Mouse (Mus musculus): ENCODE measurements around the gene Gtse1. TPM values are rescaled to one million over a fixed set of nuclear protein-coding genes. Genes with fewer than 3 reads are reported as not detected.
"Not testable (repeated sequence)": the region's sequence is repeated elsewhere in the genome, so short reads cannot be mapped to it uniquely, and the experiment has no call there.

Gene Gtse1
- polyA plus RNA-seq, 1 experiment from 2014 or later: 6.4 TPM

DNA sequence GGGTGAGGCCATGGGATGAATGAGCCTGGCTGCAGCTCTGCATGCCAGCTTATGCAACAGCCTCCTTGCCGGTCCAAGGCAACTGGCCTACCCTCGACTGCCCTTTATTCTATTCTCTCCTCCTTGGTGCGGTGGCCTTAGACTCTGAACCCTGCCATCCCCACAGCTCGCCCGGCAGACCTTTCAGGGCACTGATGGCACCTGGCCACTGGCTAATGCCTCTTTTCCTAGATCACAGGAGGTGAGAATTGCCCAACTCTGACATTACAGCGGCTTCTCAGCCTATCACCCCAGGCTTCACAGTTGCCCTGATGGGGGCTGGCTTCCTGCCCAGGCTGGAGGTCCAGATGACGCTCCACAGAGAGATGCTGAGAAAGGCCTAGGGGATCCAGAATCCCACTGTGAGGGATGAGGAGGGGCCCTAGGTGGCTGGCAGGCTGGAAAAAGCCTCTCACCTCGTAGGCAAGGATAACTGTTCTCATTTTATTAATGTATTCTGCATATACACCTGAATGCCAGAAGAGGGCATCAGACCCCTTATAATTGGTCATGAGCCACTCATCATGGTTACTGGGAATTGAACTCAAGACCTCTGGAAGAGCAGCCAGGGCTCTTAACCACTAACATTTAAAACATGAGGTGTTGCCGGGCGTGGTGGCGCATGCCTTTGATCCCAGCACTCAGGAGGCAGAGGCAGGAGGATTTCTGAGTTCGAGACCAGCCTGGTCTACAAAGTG, 7.7 kb upstream of the Gtse1 start:
- ATAC-seq (ENCODE audit: low FRiP score, low TSS enrichment): no peak

DNA sequence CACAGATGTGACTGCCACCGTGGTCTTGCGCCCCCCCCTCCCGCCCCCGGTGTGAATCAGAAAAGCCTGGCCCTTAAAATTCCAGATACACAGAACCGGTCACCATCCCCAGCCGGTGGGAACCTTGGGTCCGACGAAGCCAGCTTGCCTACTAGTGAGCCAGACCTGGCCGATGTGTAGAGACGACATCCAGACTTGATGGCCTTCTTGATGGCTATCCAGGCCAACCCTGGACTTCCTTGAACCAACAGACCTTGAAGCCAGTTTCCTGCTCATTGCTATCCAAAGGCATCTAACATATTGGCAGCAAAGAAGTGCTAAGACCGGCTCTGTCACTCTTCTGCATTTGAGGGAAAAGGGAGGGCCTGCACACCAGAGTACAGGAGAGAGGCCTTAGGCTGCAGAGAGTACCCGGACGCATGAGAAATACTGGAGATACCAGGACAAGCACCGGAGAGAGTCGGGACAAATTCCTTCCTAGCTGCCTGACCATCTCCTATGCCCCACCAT, 510 bp upstream of the Gtse1 start:
- ATAC-seq (ENCODE audit: low FRiP score, low TSS enrichment) (no peak), DNase-seq (no peak)
- peak overlapping the region; percentile 88 for H3K9ac ChIP-seq (replicated peaks; ENCODE audit: low read length)
- peaks cover 17% of the 10 kb centered on the region for H3K4me1 ChIP-seq (ENCODE audit: control insufficient read depth, insufficient read depth, low read length)
- peak overlapping the region; percentile 47 for H3K4me3 ChIP-seq (replicated peaks; ENCODE audit: low read depth, low read length)
- H3K36me3 ChIP-seq (ENCODE audit: control insufficient read depth, insufficient read depth, low read length): no peaks in the 10 kb centered on the region
- peak overlapping the region; percentile 91 for H3K4me2 ChIP-seq (ENCODE audit: low read length)
- peak overlapping the region; percentile 80 for H3K27ac ChIP-seq (replicated peaks; ENCODE audit: low read depth, low read length)
- WGBS: 10% methylated on average over 15 of the region's 15 CpGs
- H3K27me3 ChIP-seq (ENCODE audit: control insufficient read depth, insufficient read depth, low read length): no peaks in the 10 kb centered on the region
- H3K9me3 ChIP-seq (ENCODE audit: control insufficient read depth, low read length): no peaks in the 10 kb centered on the region

More for the DNA sequence above, 7.7 kb upstream of the Gtse1 start:
- no peaks in the 10 kb centered on the region for H3K27me3 ChIP-seq (ENCODE audit: control insufficient read depth, insufficient read depth, low read length)
- no peaks in the 10 kb centered on the region for H3K9me3 ChIP-seq (ENCODE audit: control insufficient read depth, low read length)
- DNase-seq: no peak
- no peak overlapping the region for H3K9ac ChIP-seq (replicated peaks; ENCODE audit: low read length)
- no peak overlapping the region for H3K4me3 ChIP-seq (replicated peaks; ENCODE audit: low read depth, low read length)
- no peaks in the 10 kb centered on the region for H3K4me1 ChIP-seq (ENCODE audit: control insufficient read depth, insufficient read depth, low read length)
- no peak overlapping the region for H3K27ac ChIP-seq (replicated peaks; ENCODE audit: low read depth, low read length)
- no peaks in the 10 kb centered on the region for H3K36me3 ChIP-seq (ENCODE audit: control insufficient read depth, insufficient read depth, low read length)
- H3K4me2 ChIP-seq (ENCODE audit: low read length): no peak overlapping the region
- whole genome bisulfite sequencing: 84% methylated on average over 12 of the region's 12 CpGs

DNA sequence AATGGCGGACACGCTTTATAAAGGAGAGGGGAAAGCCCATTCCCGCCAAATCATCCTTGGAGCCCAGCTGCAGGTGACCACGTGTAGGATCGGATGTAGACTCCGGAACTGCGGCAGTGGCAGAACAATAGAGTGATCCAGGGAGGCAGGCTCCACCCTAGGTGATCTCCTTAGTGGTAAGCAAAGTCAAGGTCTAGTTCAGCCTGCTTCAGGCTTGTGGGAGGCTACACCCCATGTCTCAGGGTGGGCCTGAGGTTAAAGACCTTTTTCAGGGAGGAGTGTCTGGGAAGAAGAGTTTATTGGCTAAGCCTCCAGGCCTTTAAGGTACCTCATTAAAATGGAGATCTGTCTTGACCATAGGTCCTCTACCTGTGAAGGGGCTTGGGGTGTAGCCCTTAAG, 6.4 kb downstream of the Gtse1 start:
- H3K4me3 ChIP-seq (replicated peaks; ENCODE audit: low read depth, low read length); H3K9ac ChIP-seq (replicated peaks; ENCODE audit: low read length); H3K27ac ChIP-seq (replicated peaks; ENCODE audit: low read depth, low read length); DNase-seq; H3K9me3 ChIP-seq (ENCODE audit: control insufficient read depth, low read length); ATAC-seq (ENCODE audit: low FRiP score, low TSS enrichment); H3K4me2 ChIP-seq (ENCODE audit: low read length); H3K4me1 ChIP-seq (ENCODE audit: control insufficient read depth, insufficient read depth, low read length); H3K27me3 ChIP-seq (ENCODE audit: control insufficient read depth, insufficient read depth, low read length): not testable (repeated sequence)
- 89% methylated on average over 7 of the region's 7 CpGs for whole genome bisulfite sequencing
- H3K36me3 ChIP-seq (ENCODE audit: control insufficient read depth, insufficient read depth, low read length): peaks cover 20% of the 10 kb centered on the region; the same call in 1 of the 2 replicates

DNA sequence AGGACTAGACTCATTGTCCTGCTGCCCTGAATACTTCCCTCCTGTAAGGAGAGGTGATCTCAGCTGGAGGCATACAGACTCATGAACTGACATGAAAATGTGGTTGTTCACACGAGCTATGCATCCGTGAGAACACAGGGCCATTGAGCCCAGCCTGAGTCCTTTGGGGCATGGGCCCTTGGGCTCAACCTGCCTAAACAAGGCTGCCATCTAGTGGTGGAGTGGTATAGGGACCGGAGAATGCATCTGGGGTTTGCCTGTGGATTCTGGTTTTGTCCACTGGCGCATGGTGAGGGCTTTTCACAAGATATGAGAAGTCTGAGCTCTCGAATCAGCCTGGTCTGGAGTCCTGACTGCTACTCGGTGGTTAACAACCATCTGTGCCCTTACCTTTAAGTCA, 8.2 kb downstream of the Gtse1 start:
- Histone ChIP-seq H3K9ac (replicated peaks; ENCODE audit: low read length) (no peak overlapping the region), H3K4me1 (ENCODE audit: control insufficient read depth, insufficient read depth, low read length) (no peaks in the 10 kb centered on the region), H3K4me3 (replicated peaks; ENCODE audit: low read depth, low read length) (no peak overlapping the region), H3K27ac (replicated peaks; ENCODE audit: low read depth, low read length) (no peak overlapping the region), H3K27me3 (ENCODE audit: control insufficient read depth, insufficient read depth, low read length) (no peaks in the 10 kb centered on the region), H3K4me2 (ENCODE audit: low read length) (no peak overlapping the region), H3K9me3 (ENCODE audit: control insufficient read depth, low read length) (no peaks in the 10 kb centered on the region), H3K36me3 (ENCODE audit: control insufficient read depth, insufficient read depth, low read length) (peaks cover 26% of the 10 kb centered on the region)
- ATAC-seq (ENCODE audit: low FRiP score, low TSS enrichment) (no peak), DNase-seq (peak; percentile 83)
- WGBS: 49% methylated on average over 6 of the region's 6 CpGs

DNA sequence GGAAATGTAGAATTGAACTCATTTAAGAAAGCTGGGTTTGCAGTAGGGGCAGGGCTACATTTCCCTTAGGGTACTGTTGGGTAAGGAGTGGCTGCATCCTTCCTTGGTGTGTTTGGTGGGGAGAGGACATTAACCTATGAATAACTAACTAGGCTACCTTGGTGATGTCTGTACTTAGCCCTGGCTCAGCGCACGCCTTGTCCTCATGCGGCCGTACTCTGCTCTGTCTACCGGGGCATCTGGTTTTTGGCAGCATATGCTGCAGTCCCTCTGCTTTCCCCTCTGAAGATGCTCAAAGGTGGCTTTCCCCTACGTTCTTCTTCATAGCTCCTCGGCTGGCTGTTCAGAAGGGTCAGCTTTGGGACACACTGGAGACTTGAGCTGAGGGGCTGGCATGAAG, 17.8 kb downstream of the Gtse1 start:
- ATAC-seq (ENCODE audit: low FRiP score, low TSS enrichment): no peak
- 94% methylated on average over 7 of the region's 7 CpGs for WGBS
- Histone ChIP-seq H3K4me1 (ENCODE audit: control insufficient read depth, insufficient read depth, low read length) (peaks cover 11% of the 10 kb centered on the region), H3K36me3 (ENCODE audit: control insufficient read depth, insufficient read depth, low read length) (peaks cover 14% of the 10 kb centered on the region; the same call in 1 of the 2 replicates), H3K9ac (replicated peaks; ENCODE audit: low read length) (no peak overlapping the region), H3K4me3 (replicated peaks; ENCODE audit: low read depth, low read length) (no peak overlapping the region), H3K4me2 (ENCODE audit: low read length) (no peak overlapping the region), H3K9me3 (ENCODE audit: control insufficient read depth, low read length) (no peaks in the 10 kb centered on the region), H3K27me3 (ENCODE audit: control insufficient read depth, insufficient read depth, low read length) (no peaks in the 10 kb centered on the region), H3K27ac (replicated peaks; ENCODE audit: low read depth, low read length) (no peak overlapping the region)
- DNase-seq: no peak

DNA sequence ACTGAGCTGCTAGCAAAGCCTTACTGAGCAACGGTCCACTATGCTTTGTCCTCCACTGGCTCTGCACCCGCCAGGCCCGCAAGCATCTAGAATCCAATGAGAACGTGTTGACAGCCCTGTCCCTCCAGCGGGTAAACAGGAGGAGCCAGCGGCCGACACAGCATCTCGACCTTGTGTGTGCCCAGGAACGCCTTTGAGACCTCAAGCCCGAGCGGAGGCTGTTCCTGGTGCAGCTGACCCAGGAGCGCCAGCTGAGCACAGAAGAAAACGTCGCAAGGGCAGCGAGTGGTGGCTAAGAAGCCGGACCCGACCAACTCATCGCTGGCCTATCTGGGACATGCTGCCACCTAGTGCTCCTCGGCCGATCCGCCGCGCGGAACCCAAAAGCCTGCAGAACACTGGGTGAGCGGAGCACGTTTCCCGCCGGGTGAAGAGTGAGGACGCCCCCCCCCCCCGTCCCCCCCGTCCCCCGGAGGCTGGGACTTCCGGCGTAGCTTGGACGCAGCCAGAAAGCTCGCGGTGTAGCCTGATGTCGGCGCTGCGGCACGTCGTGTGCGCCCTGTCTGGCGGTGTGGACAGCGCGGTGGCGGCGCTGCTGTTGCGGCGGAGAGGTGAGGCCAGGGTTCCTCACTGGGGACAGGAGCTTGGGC, 19.4 kb downstream of the Gtse1 start, which contains the start of gene Trmu:
Gene Trmu, plus strand, starts transcription at position 465 of the 650 bp plus-strand sequence.
- H3K36me3 ChIP-seq (ENCODE audit: control insufficient read depth, insufficient read depth, low read length): peaks cover 26% of the 10 kb centered on the region
- H3K4me3 ChIP-seq (replicated peaks; ENCODE audit: low read depth, low read length): peak within 1 kb of the TSS; percentile 55
- DNase-seq: peak; percentile 96
- peaks cover 11% of the 10 kb centered on the region for H3K4me1 ChIP-seq (ENCODE audit: control insufficient read depth, insufficient read depth, low read length)
- 1% methylated on average over 50 of the region's 50 CpGs for WGBS
- H3K27ac ChIP-seq (replicated peaks; ENCODE audit: low read depth, low read length): peak within 1 kb of the TSS; percentile 90
- peak within 1 kb of the TSS; percentile 68 for H3K9ac ChIP-seq (replicated peaks; ENCODE audit: low read length)
- ATAC-seq (ENCODE audit: low FRiP score, low TSS enrichment): peak; percentile 94
- no peaks in the 10 kb centered on the region for H3K27me3 ChIP-seq (ENCODE audit: control insufficient read depth, insufficient read depth, low read length)
- no peaks in the 10 kb centered on the region for H3K9me3 ChIP-seq (ENCODE audit: control insufficient read depth, low read length)
- peak within 1 kb of the TSS; percentile 97 for H3K4me2 ChIP-seq (ENCODE audit: low read length)

DNA sequence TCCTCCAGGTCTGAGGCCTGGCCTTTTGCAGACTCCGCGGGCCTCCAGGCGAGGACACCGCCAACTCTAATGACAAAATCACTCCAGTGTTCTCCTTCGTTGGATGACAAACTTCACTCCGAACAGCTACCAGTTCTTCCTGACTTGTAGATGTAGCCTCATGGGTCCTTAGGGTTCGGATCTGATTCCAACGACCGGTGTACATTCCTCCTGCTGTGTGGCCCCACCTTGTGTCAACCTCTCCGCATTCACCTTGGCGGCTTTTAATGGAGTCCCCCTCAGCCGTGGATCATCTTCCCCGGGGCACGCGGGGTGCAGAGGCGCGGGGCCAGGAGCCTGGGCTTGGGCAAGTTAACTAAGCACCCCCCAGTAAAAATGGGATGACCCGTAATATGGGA, 20.0 kb downstream of the Gtse1 start:
- peak overlapping the region; percentile 55 for H3K4me3 ChIP-seq (replicated peaks; ENCODE audit: low read depth, low read length)
- no peaks in the 10 kb centered on the region for H3K27me3 ChIP-seq (ENCODE audit: control insufficient read depth, insufficient read depth, low read length)
- peak overlapping the region; percentile 90 for H3K27ac ChIP-seq (replicated peaks; ENCODE audit: low read depth, low read length)
- no peaks in the 10 kb centered on the region for H3K9me3 ChIP-seq (ENCODE audit: control insufficient read depth, low read length)
- peaks cover 31% of the 10 kb centered on the region for H3K36me3 ChIP-seq (ENCODE audit: control insufficient read depth, insufficient read depth, low read length)
- DNase-seq: no peak
- under 1% methylated on average over 18 of the region's 18 CpGs for WGBS
- peaks cover 11% of the 10 kb centered on the region for H3K4me1 ChIP-seq (ENCODE audit: control insufficient read depth, insufficient read depth, low read length)
- H3K9ac ChIP-seq (replicated peaks; ENCODE audit: low read length): peak overlapping the region; percentile 68
- peak; percentile 22; the same call in 1 of the 2 replicates for ATAC-seq (ENCODE audit: low FRiP score, low TSS enrichment)
- H3K4me2 ChIP-seq (ENCODE audit: low read length): peak overlapping the region; percentile 97

DNA sequence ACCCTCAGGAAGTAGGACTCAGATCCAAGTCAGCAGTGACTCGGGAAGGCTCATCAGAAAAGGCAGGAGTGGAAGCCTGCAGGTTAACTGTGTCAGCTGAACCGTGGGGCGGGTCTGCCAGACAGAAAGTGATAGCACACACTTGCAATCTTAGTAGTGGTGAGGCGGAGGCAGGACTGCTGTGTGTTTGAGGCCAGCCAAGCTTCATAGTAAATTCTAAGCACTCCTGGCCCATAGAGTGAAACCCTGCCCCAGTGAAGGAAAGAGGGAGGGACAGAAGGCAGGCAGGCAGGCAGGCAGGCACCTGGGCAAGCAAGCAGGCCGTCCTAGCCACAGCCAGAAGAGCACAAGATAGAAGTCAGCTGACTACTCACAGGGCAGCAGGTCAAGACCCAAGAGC, 26.1 kb downstream of the Gtse1 start:
- no peaks in the 10 kb centered on the region for H3K4me1 ChIP-seq (ENCODE audit: control insufficient read depth, insufficient read depth, low read length)
- ATAC-seq (ENCODE audit: low FRiP score, low TSS enrichment) (no peak), DNase-seq (no peak)
- 89% methylated on average over 5 of the region's 5 CpGs for WGBS
- no peak overlapping the region for H3K4me2 ChIP-seq (ENCODE audit: low read length)
- no peak overlapping the region for H3K27ac ChIP-seq (replicated peaks; ENCODE audit: low read depth, low read length)
- no peak overlapping the region for H3K9ac ChIP-seq (replicated peaks; ENCODE audit: low read length)
- no peaks in the 10 kb centered on the region for H3K9me3 ChIP-seq (ENCODE audit: control insufficient read depth, low read length)
- H3K36me3 ChIP-seq (ENCODE audit: control insufficient read depth, insufficient read depth, low read length): peaks cover 66% of the 10 kb centered on the region
- H3K4me3 ChIP-seq (replicated peaks; ENCODE audit: low read depth, low read length): no peak overlapping the region
- H3K27me3 ChIP-seq (ENCODE audit: control insufficient read depth, insufficient read depth, low read length): no peaks in the 10 kb centered on the region
